Mouse (Mus musculus): ENCODE results near the gene Shank2. TPM values are rescaled to one million over a fixed set of nuclear protein-coding genes. Genes with fewer than 3 reads are reported as not detected.

The Shank2 gene
- total RNA-seq, 4 experiments from 2014 or later, result 100 to 137 (median 119) TPM

GRCm38 (mm10) chr7:144102222-144102980, 100.7 kb downstream of the Shank2 start:
- no peak for DNase-seq (ENCODE audit: low spot score in 2 of 2)

DNA sequence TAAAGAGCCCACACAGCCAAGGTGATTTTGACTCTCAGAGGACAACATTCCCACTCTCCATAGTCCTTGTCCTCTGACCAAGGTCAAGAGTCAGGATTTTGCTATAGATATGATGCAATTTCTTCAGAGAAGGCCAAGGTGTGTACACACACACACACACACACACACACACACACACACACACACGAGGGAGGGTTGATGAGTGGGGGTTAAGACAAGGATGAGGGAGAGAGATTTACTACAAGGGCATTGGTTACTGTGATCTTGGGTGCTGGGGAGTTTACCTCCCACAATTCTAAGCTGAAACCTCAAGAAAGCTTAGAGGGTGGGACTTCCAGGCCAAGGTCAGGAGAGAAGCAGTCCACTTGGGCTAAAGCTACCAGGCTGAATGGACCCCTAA, 104.2 kb downstream of the Shank2 start:
- no peak for DNase-seq (ENCODE audit: low spot score in 2 of 2)

GRCm38 (mm10) chr7:144106352-144107011, 104.8 kb downstream of the Shank2 start:
- no peak for DNase-seq (ENCODE audit: low spot score in 2 of 2)

GRCm38 (mm10) chr7:144108141-144108540, 106.4 kb downstream of the Shank2 start:
- DNase-seq (ENCODE audit: low spot score in 2 of 2), result no peak

GRCm38 (mm10) chr7:144111026-144111604, 109.4 kb downstream of the Shank2 start:
- DNase-seq (ENCODE audit: low spot score in 2 of 2), result no peak

DNA sequence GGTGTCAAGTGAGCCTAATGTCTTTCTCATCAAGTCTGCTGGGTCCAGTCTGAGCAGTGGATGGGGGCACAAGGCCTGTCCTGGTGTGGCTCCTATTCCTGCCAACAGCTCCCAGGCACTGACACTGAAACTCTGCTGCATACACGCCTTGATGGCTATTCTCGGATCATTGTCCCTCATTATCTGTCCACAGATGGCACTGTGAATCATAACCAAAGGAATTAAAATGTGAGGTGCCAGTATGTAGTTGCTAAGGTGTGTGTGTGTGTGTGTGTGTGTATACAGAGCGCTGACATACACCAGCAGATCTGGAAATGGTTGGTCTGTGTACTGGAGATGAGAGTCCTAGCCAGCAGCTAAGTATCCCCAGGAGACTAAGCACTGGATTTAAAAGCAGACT, 110.3 kb downstream of the Shank2 start:
- DNase-seq (ENCODE audit: low spot score in 2 of 2), result no peak

DNA sequence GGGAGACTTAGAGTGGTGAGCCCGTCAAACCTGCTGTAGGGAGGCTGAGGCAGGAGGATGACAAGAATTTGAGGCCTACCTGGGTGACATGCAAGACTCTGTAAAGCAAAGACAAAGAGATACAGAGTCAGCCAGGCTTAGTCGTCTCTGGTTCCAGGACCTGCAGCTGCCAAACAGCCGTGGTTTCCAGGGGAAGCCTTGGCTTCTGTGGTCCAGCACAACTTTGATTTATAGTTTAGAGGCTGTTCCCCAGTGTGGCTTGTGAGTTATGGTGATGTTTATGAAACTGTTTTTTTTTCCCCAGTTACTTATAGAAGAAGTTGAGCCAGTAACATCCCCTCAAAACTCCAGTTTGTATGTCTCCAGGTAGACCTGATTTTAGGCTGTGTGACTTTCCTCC, 112.5 kb downstream of the Shank2 start:
- DNase-seq (ENCODE audit: low spot score in 2 of 2), result no peak

DNA sequence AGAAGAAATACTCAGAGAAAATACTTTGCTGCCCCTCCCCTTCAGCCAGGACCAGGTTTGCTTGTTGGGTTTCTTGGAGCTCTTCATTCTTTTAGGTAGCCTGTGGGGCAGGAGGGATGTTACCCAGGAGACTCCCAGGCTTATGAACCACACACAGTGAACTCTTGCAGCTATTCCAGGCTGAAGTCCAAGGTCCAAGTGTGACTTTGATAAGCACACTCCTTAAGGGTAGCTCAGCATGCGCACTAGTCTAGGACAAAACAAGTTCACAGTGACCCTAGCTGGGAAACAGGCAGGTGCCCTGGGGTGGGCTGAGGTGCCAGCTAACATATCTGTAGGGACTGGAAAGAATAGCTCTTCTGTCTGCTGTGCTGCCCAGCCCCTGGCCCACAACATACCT, 117.8 kb downstream of the Shank2 start:
- no peak for DNase-seq (ENCODE audit: low spot score in 2 of 2)

GRCm38 (mm10) chr7:144132699-144133387, 131.1 kb downstream of the Shank2 start:
- peak; percentile 51 to 52 for DNase-seq (ENCODE audit: low spot score in 2 of 2)

DNA sequence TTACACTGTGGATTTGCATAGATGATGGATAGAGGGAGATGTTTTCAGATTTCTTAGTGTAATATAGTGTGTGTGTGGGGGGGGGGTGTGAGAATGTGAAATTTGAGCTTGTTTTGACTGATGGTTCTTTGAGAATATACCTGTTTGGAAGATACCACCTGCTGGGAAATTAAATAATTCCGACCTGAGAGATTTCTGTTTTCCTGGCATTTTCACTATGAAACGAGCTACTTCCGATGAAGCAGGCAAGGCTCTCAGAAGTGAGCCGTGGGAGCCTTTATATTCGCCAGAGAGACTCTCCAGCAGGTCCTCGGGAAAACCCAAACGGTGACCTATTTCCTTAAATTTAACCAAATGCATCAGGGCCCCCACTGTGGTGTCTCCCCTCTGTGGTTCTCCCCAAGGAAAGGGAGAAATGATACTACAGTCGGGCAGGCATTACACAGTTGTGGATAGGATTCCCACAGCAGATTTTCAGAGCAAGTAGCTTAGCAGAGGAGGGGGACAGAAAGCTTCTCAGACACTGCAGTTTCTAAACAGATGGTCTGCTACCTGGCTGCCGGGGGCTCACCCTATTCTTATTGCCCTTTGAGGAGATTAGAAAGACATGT, 131.8 kb downstream of the Shank2 start:
- DNase-seq (ENCODE audit: low spot score in 2 of 2), result peak in 1 of 2 experiments; percentile 23

DNA sequence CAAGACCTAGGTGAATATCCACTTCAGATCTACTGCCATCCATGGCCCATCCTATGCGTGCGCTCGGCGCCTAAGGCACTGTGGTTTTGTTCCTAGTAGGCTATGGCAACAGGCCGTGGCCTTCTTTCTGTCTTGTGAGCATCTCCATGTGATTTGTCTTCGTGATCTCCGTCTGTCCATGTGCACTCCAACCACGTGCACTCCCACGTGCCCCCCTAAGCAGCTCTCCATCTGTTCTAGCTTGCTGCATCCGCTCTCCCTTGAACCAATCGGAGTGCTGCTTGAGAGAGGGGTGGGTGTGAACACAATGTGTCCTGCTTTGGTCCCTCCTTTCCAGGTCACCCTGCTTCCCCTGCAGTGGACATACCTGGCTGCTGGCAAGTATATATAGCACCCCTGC, 133.0 kb downstream of the Shank2 start:
- peak; percentile 40 to 45 for DNase-seq (ENCODE audit: low spot score in 2 of 2)

DNA sequence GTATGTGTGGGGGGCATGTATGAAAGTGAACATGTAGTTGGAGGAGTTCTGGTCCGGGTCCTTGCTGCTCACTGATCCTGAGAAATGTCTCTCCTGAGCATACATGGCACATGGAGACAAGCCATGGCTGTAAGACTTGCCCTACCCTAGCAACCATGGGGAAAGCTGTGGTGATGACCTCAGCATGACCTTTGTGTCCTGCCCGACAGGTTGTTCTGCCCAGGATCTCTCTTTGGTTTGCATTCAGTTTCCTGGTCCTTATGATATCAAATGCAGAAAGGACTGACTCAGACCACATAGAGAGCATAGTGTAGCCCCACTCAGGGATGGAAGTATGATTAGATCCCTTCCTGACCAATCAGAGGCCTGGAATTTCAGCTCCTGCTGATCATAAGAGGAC, 136.1 kb downstream of the Shank2 start:
- no peak for DNase-seq (ENCODE audit: low spot score in 2 of 2)

- DNase-seq (ENCODE audit: low spot score in 2 of 2), result no peak
Observed at GRCm38 (mm10) chr7:144138476-144138875, 136.7 kb downstream of the Shank2 start.

GRCm38 (mm10) chr7:144139691-144140090, 138.0 kb downstream of the Shank2 start:
- DNase-seq (ENCODE audit: low spot score in 2 of 2), result no peak

DNA sequence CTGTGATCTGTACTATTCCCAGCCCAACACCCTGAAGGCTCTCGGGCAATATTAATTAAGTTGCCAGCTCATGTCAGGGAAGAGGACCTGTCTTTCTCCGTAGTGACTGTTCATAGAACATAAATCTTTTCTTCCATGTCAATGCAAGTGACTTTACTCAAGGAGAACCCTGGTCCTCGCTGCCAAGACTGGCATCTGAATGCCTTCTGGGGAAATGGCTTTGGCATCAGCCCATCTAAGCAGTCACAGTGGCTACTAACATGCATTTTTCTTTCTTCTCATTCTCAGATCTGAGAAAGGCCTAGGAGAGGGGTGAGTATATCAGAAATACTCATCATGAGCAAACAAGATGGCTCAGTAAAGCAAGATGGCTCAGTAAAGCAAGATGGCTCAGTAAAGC, 138.7 kb downstream of the Shank2 start:
- no peak for DNase-seq (ENCODE audit: low spot score in 2 of 2)

DNA sequence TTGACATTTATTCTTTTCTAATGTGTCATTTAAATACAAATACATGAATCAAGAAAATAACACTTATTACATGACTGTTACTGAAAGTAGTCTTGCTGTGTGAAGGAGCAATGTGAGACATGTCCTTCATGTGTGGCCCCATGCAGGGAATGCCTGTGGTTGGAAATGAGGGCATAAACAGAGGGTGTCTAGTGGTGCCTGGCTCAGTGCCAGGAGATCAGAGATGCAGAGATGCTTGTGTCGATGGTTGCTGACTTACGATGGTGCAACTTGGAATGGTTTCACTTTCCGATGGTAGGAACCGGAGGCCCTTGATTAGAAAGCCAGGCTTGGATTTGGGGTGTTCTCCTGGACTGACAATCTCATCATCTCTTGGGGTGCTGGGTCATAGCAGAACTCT, 140.3 kb downstream of the Shank2 start:
- no peak for DNase-seq (ENCODE audit: low spot score in 2 of 2)

GRCm38 (mm10) chr7:144143941-144144340, 142.2 kb downstream of the Shank2 start:
- DNase-seq (ENCODE audit: low spot score in 2 of 2), result no peak

DNA sequence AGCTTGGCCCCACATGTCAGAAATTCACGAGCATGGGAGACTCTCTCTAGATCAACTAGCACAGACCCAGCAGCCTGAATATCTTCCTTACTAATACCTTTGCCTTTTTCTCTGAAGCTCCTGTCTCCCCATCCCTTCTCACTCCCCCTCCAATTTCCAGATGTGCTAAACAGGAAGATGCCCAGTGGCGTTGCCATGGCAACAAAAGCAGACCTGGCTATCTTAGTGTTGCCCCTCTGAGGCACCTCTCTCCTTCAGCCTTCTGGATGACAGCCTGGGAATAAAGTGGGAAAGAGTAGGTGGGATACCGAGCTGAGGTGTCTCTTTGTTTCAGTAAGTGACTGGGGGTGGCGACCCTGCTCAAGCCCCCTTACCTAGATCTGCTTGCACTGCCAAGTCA, 146.4 kb downstream of the Shank2 start:
- DNase-seq (ENCODE audit: low spot score in 2 of 2), result no peak

DNA sequence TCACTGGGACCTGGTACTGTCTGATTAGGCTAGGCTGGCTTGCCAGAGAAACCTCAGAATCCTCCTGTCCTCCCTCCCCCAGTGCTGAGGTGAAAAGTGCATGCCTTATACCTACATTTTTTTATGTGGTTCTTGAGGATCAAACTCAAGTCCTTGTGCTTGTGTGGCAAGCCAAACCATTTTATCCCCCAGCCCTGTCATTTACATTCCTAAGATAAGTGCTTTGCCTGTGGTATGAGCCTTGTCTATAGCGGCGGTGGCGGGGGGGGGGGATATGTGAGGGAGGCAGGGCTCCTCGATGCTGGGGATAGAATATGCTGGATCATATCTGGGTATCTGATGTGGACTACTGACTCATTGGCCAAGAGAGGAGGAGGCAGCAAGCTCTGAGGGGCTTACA, 151.4 kb downstream of the Shank2 start:
- no peak for DNase-seq (ENCODE audit: low spot score in 2 of 2)

DNA sequence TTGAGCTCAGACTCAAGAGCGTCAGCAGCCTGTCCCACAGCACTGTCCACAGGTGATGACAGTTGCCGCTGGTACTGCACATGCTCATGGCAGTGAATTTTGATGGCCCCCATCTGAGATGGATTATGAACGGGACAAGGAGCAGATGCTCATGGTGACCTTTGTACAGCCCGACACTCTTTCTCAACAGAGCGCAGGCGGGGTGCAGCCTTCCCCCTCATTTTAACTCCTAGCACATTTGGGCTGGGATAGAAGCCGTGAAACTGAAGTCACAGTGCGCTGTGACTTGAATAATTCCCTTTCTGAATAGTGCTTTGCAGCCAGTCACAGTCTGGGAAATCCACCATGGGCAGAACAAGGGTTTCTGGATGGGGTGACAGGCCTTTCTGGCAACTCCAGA, 152.0 kb downstream of the Shank2 start:
- no peak for DNase-seq (ENCODE audit: low spot score in 2 of 2)

GRCm38 (mm10) chr7:144157936-144158335, 156.2 kb downstream of the Shank2 start:
- no peak for DNase-seq (ENCODE audit: low spot score in 2 of 2)

GRCm38 (mm10) chr7:144159556-144159955, 157.8 kb downstream of the Shank2 start:
- DNase-seq (ENCODE audit: low spot score in 2 of 2), result peak; percentile 26 to 29

Data from layer of hippocampus, adult 8-10 months (tissue).